Mouse (Mus musculus) lung, adult 2 months (tissue): ENCODE data around the gene Rab11fip4. TPM values are rescaled to one million over a fixed set of nuclear protein-coding genes. Genes with fewer than 3 reads are reported as not detected.
"Not testable (repeated sequence)": the region's sequence is repeated elsewhere in the genome, so short reads cannot be mapped to it uniquely, and the experiment has no call there.

ENCODE experiments used
- DNase-seq: peaks from one replicate; pipeline ENCODE4 v3.0.0; 2022
- H3K4me1 ChIP-seq: fragments of 200-500 bp; 2 replicates; pipeline ENCODE4 v1.6.1; 2011; ENCODE audit warnings: low read length; ENCODE audit not compliant: control insufficient read depth, insufficient read depth
- H3K4me3 ChIP-seq: fragments of 200-500 bp; replicated peaks from 2 replicates; pipeline ENCODE3; 2011; ENCODE audit warnings: low read depth, mild to moderate bottlenecking, control low read depth, low read length; ENCODE audit errors: extremely low read depth
- CTCF ChIP-seq: fragments of 200-500 bp; IDR thresholded peaks from 2 replicates; pipeline ENCODE4 v1.5.1; 2011; ENCODE audit warnings: mild to moderate bottlenecking, low read length, control low read depth; ENCODE audit not compliant: insufficient read depth
- POLR2A ChIP-seq: fragments of 200-500 bp; IDR thresholded peaks from 2 replicates; pipeline ENCODE4 v1.6.1; 2011; ENCODE audit warnings: low read depth, mild to moderate bottlenecking, control low read depth, low read length, borderline replicate concordance; ENCODE audit errors: extremely low read depth
- WGBS: fragments of 180-500 bp; shearing (Covaris S2); methylation state at CpG from one replicate; pipeline ENCODE4 v1.1.7; 2018; 5-methylcytosine and 5-hydroxymethylcytosine counted together
- polyA plus RNA-seq: library from polyadenylated mRNA; depleted of rRNA; stranded (reverse); fragments of >200 nt; gene quantifications from 2 replicates; pipeline ENCODE4 v1.2.3, GENCODE M21; 2012

Gene Rab11fip4
- polyA plus RNA-seq, 1 experiment = 7.3 TPM

- H3K4me3 ChIP-seq = no peak overlapping the region
- TF ChIP-seq CTCF = no peak
- no peak for TF ChIP-seq POLR2A
- DNase-seq = no peak
- H3K4me1 ChIP-seq = no peaks in the 10 kb centered on the region
- 49% methylated on average over 3 of the region's 3 CpGs for WGBS
These were observed 90.8 kb downstream of the Rab11fip4 start for GRCm38 (mm10) chr11:79681798-79682197.

GRCm38 (mm10) chr11:79685109-79685508, 94.1 kb downstream of the Rab11fip4 start:
- Histone ChIP-seq H3K4me3 (no peak overlapping the region), H3K4me1 (no peaks in the 10 kb centered on the region)
- DNase-seq = no peak
- whole genome bisulfite sequencing = 85% methylated on average over 11 of the region's 11 CpGs
- TF ChIP-seq POLR2A (no peak), CTCF (no peak)

GRCm38 (mm10) chr11:79686501-79687121, 95.6 kb downstream of the Rab11fip4 start:
- H3K4me3 ChIP-seq = no peak overlapping the region
- DNase-seq = peak; percentile 88
- TF ChIP-seq CTCF = peak; percentile 91
- no peak for TF ChIP-seq POLR2A
- H3K4me1 ChIP-seq = no peaks in the 10 kb centered on the region
- 62% methylated on average over 26 of the region's 26 CpGs for WGBS

- no peak overlapping the region for H3K4me3 ChIP-seq
- no peak for DNase-seq
- no peaks in the 10 kb centered on the region for H3K4me1 ChIP-seq
- WGBS = 70% methylated on average over 1 of the region's 1 CpGs
- no peak for TF ChIP-seq POLR2A
- TF ChIP-seq CTCF = no peak
These were observed 98.9 kb downstream of the Rab11fip4 start for GRCm38 (mm10) chr11:79689916-79690315.

- Histone ChIP-seq H3K4me3 (no peak overlapping the region), H3K4me1 (no peaks in the 10 kb centered on the region)
- no peak for TF ChIP-seq CTCF
- TF ChIP-seq POLR2A = no peak
- no peak for DNase-seq
- WGBS = 80% methylated on average over 9 of the region's 9 CpGs
These were observed 100.5 kb downstream of the Rab11fip4 start for GRCm38 (mm10) chr11:79691513-79691912.

GRCm38 (mm10) chr11:79696390-79697307, 105.6 kb downstream of the Rab11fip4 start:
- TF ChIP-seq CTCF (no peak), POLR2A (no peak)
- Histone ChIP-seq H3K4me3 (no peak overlapping the region), H3K4me1 (no peaks in the 10 kb centered on the region)
- no peak for DNase-seq
- 60% methylated on average over 19 of the region's 19 CpGs for WGBS

GRCm38 (mm10) chr11:79698071-79698470, 107.1 kb downstream of the Rab11fip4 start:
- no peak overlapping the region for H3K4me3 ChIP-seq
- no peak for DNase-seq
- WGBS = 63% methylated on average over 5 of the region's 5 CpGs
- peaks cover 3% of the 10 kb centered on the region; the same call in 1 of the 2 replicates for H3K4me1 ChIP-seq
- TF ChIP-seq CTCF (no peak), POLR2A (no peak)

GRCm38 (mm10) chr11:79698542-79698941, 107.5 kb downstream of the Rab11fip4 start:
- 83% methylated on average over 4 of the region's 4 CpGs for WGBS
- H3K4me3 ChIP-seq, H3K4me1 ChIP-seq, DNase-seq: not testable (repeated sequence)

- H3K4me3 ChIP-seq = no peak overlapping the region
- DNase-seq = no peak
- TF ChIP-seq POLR2A (no peak), CTCF (no peak)
- WGBS = 90% methylated on average over 7 of the region's 7 CpGs
- H3K4me1 ChIP-seq = peaks cover 3% of the 10 kb centered on the region; the same call in 1 of the 2 replicates
These were observed 110.5 kb downstream of the Rab11fip4 start for GRCm38 (mm10) chr11:79701466-79701865.

GRCm38 (mm10) chr11:79702092-79702491, 111.1 kb downstream of the Rab11fip4 start:
- DNase-seq = no peak
- WGBS = 68% methylated on average over 6 of the region's 6 CpGs
- Histone ChIP-seq H3K4me3 (no peak overlapping the region), H3K4me1 (peaks cover 3% of the 10 kb centered on the region; the same call in 1 of the 2 replicates)
- no peak for TF ChIP-seq CTCF
- no peak for TF ChIP-seq POLR2A
